Mouse (Mus musculus) MEL (cell line): Measurements from ENCODE around the gene Shisa9.

Experiments used
- CHD2 ChIP-seq: IDR thresholded peaks from 2 replicates; pipeline ENCODE4 v1.6.1; 2011; ENCODE audit warnings: low read length, improper control_type of control experiment
- ELF1 ChIP-seq: IDR thresholded peaks from 2 replicates; pipeline ENCODE4 v1.6.1; 2014; ENCODE audit warnings: low read depth, mild to moderate bottlenecking, inconsistent platforms, low read length, improper control_type of control experiment, moderate library complexity
- EP300 ChIP-seq, 2 experiments: IDR thresholded peaks; 2 replicates each; pipeline ENCODE4 v1.6.1; 2011; ENCODE audit warnings: improper control_type of control experiment in 2 of 2, low read length in 2 of 2, low read depth in 1 of 2, mild to moderate bottlenecking in 1 of 2
- GATA1 ChIP-seq: IDR thresholded peaks from 2 replicates; pipeline ENCODE4 v1.6.1; 2011; ENCODE audit warnings: low read depth, low read length, improper control_type of control experiment
- MXI1 ChIP-seq: IDR thresholded peaks from 2 replicates; pipeline ENCODE4 v1.6.1; 2011; ENCODE audit warnings: mild to moderate bottlenecking, low read depth, low read length, improper control_type of control experiment
- MYC ChIP-seq: IDR thresholded peaks from 2 replicates; pipeline ENCODE4 v1.6.1; 2011; ENCODE audit warnings: low read depth, mild to moderate bottlenecking, low read length, improper control_type of control experiment, moderate library complexity
- POLR2A ChIP-seq, 2 experiments: IDR thresholded peaks; 2 replicates each; pipeline ENCODE4 v1.6.1; 2011 to 2012; ENCODE audit warnings: low read length in 2 of 2, mild to moderate bottlenecking in 2 of 2, control low read depth in 1 of 2, improper control_type of control experiment in 1 of 2, low read depth in 1 of 2, moderate library complexity in 1 of 2; ENCODE audit not compliant: control insufficient read depth in 1 of 2, insufficient read depth in 1 of 2, poor library complexity in 1 of 2
- RAD21 ChIP-seq: IDR thresholded peaks from 2 replicates; pipeline ENCODE4 v1.6.1; 2011; ENCODE audit warnings: mild to moderate bottlenecking, low read depth, low read length, improper control_type of control experiment

- TF ChIP-seq EP300 (IDR thresholded peaks at IDR 0.05; ENCODE audit: low read depth in 1 of 2, low read length in 2 of 2): no peak
- no peak for TF ChIP-seq ELF1
- no peak for TF ChIP-seq CHD2
- TF ChIP-seq POLR2A (IDR thresholded peaks at IDR 0.05; ENCODE audit: control insufficient read depth in 1 of 2, insufficient read depth in 1 of 2, low read depth in 1 of 2, low read length in 2 of 2, poor library complexity in 1 of 2): no peak
- no peak for TF ChIP-seq MYC
- no peak for TF ChIP-seq GATA1
- no peak for TF ChIP-seq MXI1
- peak; percentile 22 for TF ChIP-seq RAD21
Observed at GRCm38 (mm10) chr16:11967579-11967978, 16.3 kb upstream of the Shisa9 start.
